Mouse (Mus musculus): Measurements from ENCODE around the gene Zdhhc6. TPM values are rescaled to one million over a fixed set of nuclear protein-coding genes. Genes with fewer than 3 reads are reported as not detected.

The Zdhhc6 gene
- polyA plus RNA-seq, 1 experiment from 2014 or later = 93.8 TPM

- Histone ChIP-seq H3K27me3 (no peaks in the 10 kb centered on the region), H3K9ac (no peak overlapping the region), H3K9me3 (no peaks in the 10 kb centered on the region), H3K4me1 (no peaks in the 10 kb centered on the region), H3K4me2 (replicated peaks) (no peak overlapping the region), H3K4me3 (no peak overlapping the region), H3K36me3 (peaks cover 83% of the 10 kb centered on the region), H3K27ac (no peak overlapping the region)
- WGBS = 98% methylated on average over 1 of the region's 1 CpGs
- no peak for ATAC-seq (ENCODE audit: low FRiP score, low read depth)
Observed at GRCm38 (mm10) chr19:55299378-55299777, 16.5 kb downstream of the Zdhhc6 start.

- Histone ChIP-seq H3K4me3 (no peak overlapping the region), H3K27me3 (no peaks in the 10 kb centered on the region), H3K9ac (no peak overlapping the region), H3K27ac (no peak overlapping the region), H3K4me2 (replicated peaks) (no peak overlapping the region), H3K9me3 (no peaks in the 10 kb centered on the region), H3K4me1 (no peaks in the 10 kb centered on the region), H3K36me3 (peaks cover 72% of the 10 kb centered on the region)
- 77% methylated on average over 5 of the region's 5 CpGs for WGBS
- no peak for ATAC-seq (ENCODE audit: low FRiP score, low read depth)
Observed at GRCm38 (mm10) chr19:55297961-55298360, 17.9 kb downstream of the Zdhhc6 start.

DNA sequence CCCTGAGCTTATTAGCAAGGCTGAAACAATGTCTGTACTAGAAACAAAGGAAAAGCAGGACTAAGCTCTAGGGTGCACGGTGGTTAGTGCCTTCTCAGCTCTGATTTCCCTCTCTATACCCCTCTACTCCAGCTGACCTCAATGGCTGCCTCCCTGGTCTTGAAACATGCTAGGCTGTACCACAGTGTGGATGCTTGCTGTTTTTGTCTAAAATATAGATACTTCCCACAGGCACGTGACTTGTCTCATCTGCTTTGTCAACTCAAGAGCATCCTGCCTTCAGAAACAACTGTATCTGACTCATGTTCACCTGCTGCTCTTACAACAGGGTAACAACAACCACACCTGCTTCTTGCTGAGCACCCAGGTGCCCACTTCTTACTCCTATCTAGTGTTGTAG, 18.3 kb downstream of the Zdhhc6 start:
- WGBS = 94% methylated on average over 2 of the region's 2 CpGs

DNA sequence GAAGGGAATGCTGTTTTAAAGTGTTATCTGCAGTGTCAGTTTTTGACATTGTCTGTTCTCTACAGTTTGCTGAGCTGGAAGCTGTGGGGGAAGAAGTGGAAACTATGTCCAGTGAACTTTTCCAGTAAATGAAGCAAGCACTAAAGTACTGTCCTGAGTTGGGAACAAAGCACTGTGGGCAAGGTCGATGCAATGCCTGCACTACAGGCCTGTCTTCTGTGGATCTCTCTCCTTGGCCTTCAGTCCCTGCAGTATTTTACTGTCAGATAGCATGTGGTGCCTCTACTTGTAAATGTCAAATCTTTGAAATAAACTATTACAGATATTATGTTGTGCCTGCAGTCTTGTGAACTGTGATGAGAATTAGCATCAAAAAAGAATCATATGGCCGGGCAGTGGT, 19.5 kb downstream of the Zdhhc6 start:
- no peak for ATAC-seq (ENCODE audit: low FRiP score, low read depth)
- no peak overlapping the region for H3K4me3 ChIP-seq
- H3K4me1 ChIP-seq = no peaks in the 10 kb centered on the region
- H3K27ac ChIP-seq = no peak overlapping the region
- 92% methylated on average over 2 of the region's 2 CpGs for WGBS
- peaks cover 55% of the 10 kb centered on the region for H3K36me3 ChIP-seq
- no peaks in the 10 kb centered on the region for H3K9me3 ChIP-seq
- H3K9ac ChIP-seq = no peak overlapping the region
- H3K27me3 ChIP-seq = no peaks in the 10 kb centered on the region
- H3K4me2 ChIP-seq (replicated peaks) = no peak overlapping the region

More for the DNA sequence above, 18.3 kb downstream of the Zdhhc6 start:
- no peak for ATAC-seq (ENCODE audit: low FRiP score, low read depth)
- H3K27ac ChIP-seq = no peak overlapping the region
- H3K27me3 ChIP-seq = no peaks in the 10 kb centered on the region
- H3K4me2 ChIP-seq (replicated peaks) = no peak overlapping the region
- H3K9me3 ChIP-seq = no peaks in the 10 kb centered on the region
- H3K4me1 ChIP-seq = no peaks in the 10 kb centered on the region
- no peak overlapping the region for H3K4me3 ChIP-seq
- H3K36me3 ChIP-seq = peaks cover 67% of the 10 kb centered on the region
- H3K9ac ChIP-seq = no peak overlapping the region

GRCm38 (mm10) chr19:55295556-55295955, 20.3 kb downstream of the Zdhhc6 start:
- no peak overlapping the region for H3K4me2 ChIP-seq (replicated peaks)
- no peak overlapping the region for H3K4me3 ChIP-seq
- no peaks in the 10 kb centered on the region for H3K9me3 ChIP-seq
- no peak overlapping the region for H3K9ac ChIP-seq
- H3K36me3 ChIP-seq = peaks cover 49% of the 10 kb centered on the region
- H3K27me3 ChIP-seq = no peaks in the 10 kb centered on the region
- H3K4me1 ChIP-seq = no peaks in the 10 kb centered on the region
- ATAC-seq (ENCODE audit: low FRiP score, low read depth) = no peak
- no peak overlapping the region for H3K27ac ChIP-seq
- 80% methylated on average over 3 of the region's 3 CpGs for WGBS

DNA sequence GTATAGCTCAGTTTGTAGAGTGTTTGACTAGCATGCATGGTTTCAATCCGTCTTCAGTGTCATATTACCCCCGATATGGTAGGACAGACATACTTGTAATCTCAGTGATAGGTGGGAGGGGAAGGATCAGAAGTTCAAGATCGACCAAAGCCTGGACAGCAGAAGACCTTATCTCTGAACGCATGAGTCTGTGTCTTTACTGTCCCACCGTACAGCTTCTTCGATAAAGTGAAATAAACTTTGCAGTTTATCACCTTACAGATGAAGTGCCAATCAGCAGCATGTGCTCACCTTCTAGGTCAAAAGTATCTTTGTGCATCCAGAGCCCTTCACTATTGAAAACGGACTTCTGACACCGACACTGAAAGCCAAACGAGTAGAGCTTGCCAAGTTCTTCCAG, 20.8 kb downstream of the Zdhhc6 start:
- Histone ChIP-seq H3K4me1 (no peaks in the 10 kb centered on the region), H3K9me3 (no peaks in the 10 kb centered on the region), H3K9ac (no peak overlapping the region), H3K36me3 (peaks cover 44% of the 10 kb centered on the region), H3K4me3 (no peak overlapping the region), H3K27me3 (no peaks in the 10 kb centered on the region), H3K4me2 (replicated peaks) (no peak overlapping the region), H3K27ac (no peak overlapping the region)
- WGBS = 93% methylated on average over 9 of the region's 9 CpGs
- ATAC-seq (ENCODE audit: low FRiP score, low read depth) = no peak

GRCm38 (mm10) chr19:55293175-55293574, 22.7 kb downstream of the Zdhhc6 start:
- H3K27ac ChIP-seq = no peak overlapping the region
- ATAC-seq (ENCODE audit: low FRiP score, low read depth) = no peak
- H3K36me3 ChIP-seq = peaks cover 44% of the 10 kb centered on the region
- no peaks in the 10 kb centered on the region for H3K27me3 ChIP-seq
- H3K4me1 ChIP-seq = no peaks in the 10 kb centered on the region
- H3K9ac ChIP-seq = no peak overlapping the region
- WGBS = 19% methylated on average over 4 of the region's 4 CpGs
- H3K4me3 ChIP-seq = no peak overlapping the region
- H3K4me2 ChIP-seq (replicated peaks) = no peak overlapping the region
- H3K9me3 ChIP-seq = no peaks in the 10 kb centered on the region

- Histone ChIP-seq H3K27ac (no peak overlapping the region), H3K9me3 (no peaks in the 10 kb centered on the region), H3K9ac (no peak overlapping the region), H3K27me3 (no peaks in the 10 kb centered on the region), H3K4me1 (no peaks in the 10 kb centered on the region), H3K4me2 (replicated peaks) (no peak overlapping the region), H3K4me3 (no peak overlapping the region), H3K36me3 (peaks cover 41% of the 10 kb centered on the region)
- no peak for ATAC-seq (ENCODE audit: low FRiP score, low read depth)
- WGBS = 83% methylated on average over 2 of the region's 2 CpGs
Observed at GRCm38 (mm10) chr19:55292210-55292850, 23.5 kb downstream of the Zdhhc6 start.

DNA sequence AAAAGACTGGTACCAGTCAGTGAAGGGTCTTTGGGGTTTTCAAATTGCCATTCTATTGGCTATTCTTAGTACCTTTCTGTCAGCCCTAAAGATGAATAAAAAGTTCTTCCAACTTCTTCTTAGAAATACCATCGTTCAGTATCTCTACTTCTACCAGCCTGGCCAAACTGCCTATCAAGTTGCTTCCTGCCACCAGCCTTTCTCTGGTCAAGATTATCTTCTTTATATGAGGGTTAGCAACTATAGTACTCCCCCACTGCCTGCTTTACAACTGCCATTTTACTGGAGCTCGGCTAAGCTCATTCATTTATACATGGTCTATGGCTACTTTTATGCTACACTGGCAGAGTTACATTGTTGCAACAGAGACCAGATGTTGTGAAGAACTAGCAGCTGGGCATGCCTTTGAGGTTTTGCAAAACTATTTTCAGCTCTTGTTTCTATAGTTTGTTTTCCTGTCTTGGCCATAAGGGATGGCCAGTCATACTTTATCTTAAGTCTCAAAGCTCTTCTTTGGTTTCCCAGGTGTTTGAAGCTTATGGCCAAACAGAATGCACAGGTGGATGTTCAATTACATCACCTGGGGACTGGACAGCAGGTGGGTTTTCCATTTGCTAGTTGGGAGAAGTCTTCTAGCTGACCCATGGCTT, 25.1 kb downstream of the Zdhhc6 start:
- Histone ChIP-seq H3K4me3 (no peak overlapping the region), H3K9me3 (no peaks in the 10 kb centered on the region), H3K27ac (no peak overlapping the region), H3K4me2 (replicated peaks) (no peak overlapping the region), H3K9ac (no peak overlapping the region), H3K36me3 (peaks cover 28% of the 10 kb centered on the region), H3K27me3 (no peaks in the 10 kb centered on the region), H3K4me1 (no peaks in the 10 kb centered on the region)
- ATAC-seq (ENCODE audit: low FRiP score, low read depth) = no peak
- 78% methylated on average over 2 of the region's 2 CpGs for WGBS

GRCm38 (mm10) chr19:55288974-55289373, 26.9 kb downstream of the Zdhhc6 start:
- ATAC-seq (ENCODE audit: low FRiP score, low read depth) = no peak
- Histone ChIP-seq H3K27ac (no peak overlapping the region), H3K9me3 (no peaks in the 10 kb centered on the region), H3K4me1 (no peaks in the 10 kb centered on the region), H3K27me3 (no peaks in the 10 kb centered on the region), H3K4me2 (replicated peaks) (no peak overlapping the region), H3K4me3 (no peak overlapping the region), H3K9ac (no peak overlapping the region), H3K36me3 (peaks cover 14% of the 10 kb centered on the region)

GRCm38 (mm10) chr19:55286034-55286433, 29.8 kb downstream of the Zdhhc6 start:
- Histone ChIP-seq H3K9me3 (no peaks in the 10 kb centered on the region), H3K9ac (no peak overlapping the region), H3K4me2 (replicated peaks) (no peak overlapping the region), H3K27ac (peak overlapping the region; percentile 10; the same call in 1 of the 2 replicates), H3K4me1 (no peaks in the 10 kb centered on the region), H3K27me3 (no peaks in the 10 kb centered on the region), H3K4me3 (no peak overlapping the region), H3K36me3 (peaks cover 16% of the 10 kb centered on the region)
- ATAC-seq (ENCODE audit: low FRiP score, low read depth) = no peak
- WGBS = 71% methylated on average over 4 of the region's 4 CpGs

- ATAC-seq (ENCODE audit: low FRiP score, low read depth) = no peak
- no peaks in the 10 kb centered on the region for H3K4me1 ChIP-seq
Observed at GRCm38 (mm10) chr19:55284093-55284492, 31.7 kb downstream of the Zdhhc6 start.

DNA sequence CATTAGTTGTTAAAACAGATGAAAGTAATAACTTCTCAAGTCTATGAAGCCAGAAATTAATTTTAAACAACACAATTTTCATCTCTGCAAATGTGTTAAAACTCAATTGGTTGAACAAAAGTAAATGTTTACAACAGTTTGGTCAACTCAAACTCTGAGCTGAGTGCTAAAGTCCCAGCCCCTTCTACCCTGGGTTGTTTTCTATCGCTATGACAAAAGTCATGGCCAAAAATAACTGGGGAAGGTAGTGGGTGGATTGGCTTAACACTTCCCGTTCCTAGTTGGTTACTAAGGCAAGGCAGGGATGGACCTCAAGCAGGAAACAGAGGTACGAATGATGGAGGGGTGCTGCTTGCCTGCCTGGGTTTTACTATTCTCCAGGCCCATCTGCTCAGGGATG, 39.1 kb downstream of the Zdhhc6 start:
- Histone ChIP-seq H3K9ac (no peak overlapping the region), H3K9me3 (no peaks in the 10 kb centered on the region), H3K4me2 (replicated peaks) (no peak overlapping the region), H3K27ac (no peak overlapping the region), H3K4me1 (no peaks in the 10 kb centered on the region), H3K27me3 (no peaks in the 10 kb centered on the region), H3K4me3 (no peak overlapping the region), H3K36me3 (peaks cover 3% of the 10 kb centered on the region; the same call in 1 of the 2 replicates)
- 88% methylated on average over 3 of the region's 3 CpGs for whole genome bisulfite sequencing
- no peak for ATAC-seq (ENCODE audit: low FRiP score, low read depth)

More at GRCm38 (mm10) chr19:55284093-55284492, 31.7 kb downstream of the Zdhhc6 start:
- no peaks in the 10 kb centered on the region for H3K9me3 ChIP-seq
- no peaks in the 10 kb centered on the region for H3K27me3 ChIP-seq
- no peak overlapping the region for H3K4me3 ChIP-seq
- H3K27ac ChIP-seq = no peak overlapping the region
- no peak overlapping the region for H3K4me2 ChIP-seq (replicated peaks)
- peaks cover 12% of the 10 kb centered on the region for H3K36me3 ChIP-seq
- WGBS = 83% methylated on average over 4 of the region's 4 CpGs
- H3K9ac ChIP-seq = no peak overlapping the region
